Mouse (Mus musculus) urinary bladder, adult 2 months (tissue): ENCODE data around the gene Egfr. TPM values are rescaled to one million over a fixed set of nuclear protein-coding genes. Genes with fewer than 3 reads are reported as not detected.

ENCODE experiments used
- DNase-seq: peaks from one replicate; pipeline ENCODE4 v3.0.0; 2022; ENCODE audit warnings: low spot score
- polyA plus RNA-seq: library from polyadenylated mRNA; depleted of rRNA; stranded (reverse); fragments of >200 nt; gene quantifications from 2 replicates; pipeline ENCODE4 v1.2.3, GENCODE M21; 2012; rRNA removed

Egfr gene
- polyA plus RNA-seq, 1 experiment, result 9.1 TPM

GRCm38 (mm10) chr11:16958520-16958919 lies 206.5 kb downstream of the Egfr start:
- DNase-seq, result no peak

Other genes starting within 250 kb of the Egfr start
- 28.7 and 42.1 TPM in 2 replicates for gene Sec61g, start 243.7 kb upstream of the Egfr start, polyA plus RNA-seq
- gene Fbxo48, start 199.2 kb downstream of the Egfr start, polyA plus RNA-seq, result 0.35 and 0.81 TPM in 2 replicates